Mouse (Mus musculus) gastrocnemius, postnatal 10 days (tissue): Measurements from ENCODE around the gene Rgr. TPM values are rescaled to one million over a fixed set of nuclear protein-coding genes. Genes with fewer than 3 reads are reported as not detected.
"Not testable (repeated sequence)": the region's sequence is repeated elsewhere in the genome, so short reads cannot be mapped to it uniquely, and the experiment has no call there.

ENCODE experiments used
- DNase-seq: peaks from one replicate; pipeline ENCODE4 v3.0.0; 2021; ENCODE audit warnings: mixed read lengths
- total RNA-seq, 2 experiments: library from RNA; stranded (reverse); gene quantifications; 2 replicates each; pipeline ENCODE4 v1.2.3; 2021

Rgr gene
- total RNA-seq, 2 experiments from 2014 or later: 0.59 to 0.86 TPM

DNA sequence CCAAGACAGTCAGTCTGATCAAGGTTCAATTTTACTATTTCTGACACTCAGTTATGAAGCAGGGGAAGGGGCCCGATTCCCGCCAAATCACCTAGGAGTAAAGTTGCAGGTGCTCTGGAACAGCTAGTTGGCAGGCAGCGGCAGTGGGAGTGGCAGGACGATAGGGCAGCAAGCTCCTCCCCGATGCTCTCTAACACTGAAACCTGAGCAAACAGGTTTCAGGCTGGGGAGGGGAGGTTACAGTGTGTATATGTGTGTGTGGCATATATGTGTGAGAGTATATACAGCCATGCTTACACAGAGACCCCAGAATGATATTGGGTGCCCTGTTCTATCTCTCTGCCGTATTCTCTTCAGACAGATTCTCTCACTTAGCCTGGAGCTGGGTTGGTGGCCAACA lies 48.0 kb downstream of the Rgr start:
- DNase-seq: not testable (repeated sequence)

DNA sequence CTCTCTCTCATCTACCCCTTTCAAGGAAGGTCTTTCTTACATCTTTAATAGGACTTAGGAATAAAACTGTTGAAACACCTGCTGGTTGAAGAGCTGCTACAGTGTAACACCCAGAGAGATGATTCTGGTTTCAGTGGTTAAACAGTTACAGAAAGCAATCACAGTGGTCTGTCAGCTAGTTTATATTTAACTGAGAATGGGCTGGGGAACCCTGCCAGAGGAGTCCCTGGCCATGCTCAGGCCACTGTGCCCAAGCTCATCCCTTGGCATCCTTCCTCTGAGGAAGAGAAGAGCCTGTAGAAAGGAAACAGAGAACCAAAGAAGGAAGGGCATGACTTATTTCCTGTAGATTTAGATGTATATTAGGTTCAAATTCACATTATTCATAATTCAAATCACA lies 59.0 kb downstream of the Rgr start:
- DNase-seq: no peak

DNA sequence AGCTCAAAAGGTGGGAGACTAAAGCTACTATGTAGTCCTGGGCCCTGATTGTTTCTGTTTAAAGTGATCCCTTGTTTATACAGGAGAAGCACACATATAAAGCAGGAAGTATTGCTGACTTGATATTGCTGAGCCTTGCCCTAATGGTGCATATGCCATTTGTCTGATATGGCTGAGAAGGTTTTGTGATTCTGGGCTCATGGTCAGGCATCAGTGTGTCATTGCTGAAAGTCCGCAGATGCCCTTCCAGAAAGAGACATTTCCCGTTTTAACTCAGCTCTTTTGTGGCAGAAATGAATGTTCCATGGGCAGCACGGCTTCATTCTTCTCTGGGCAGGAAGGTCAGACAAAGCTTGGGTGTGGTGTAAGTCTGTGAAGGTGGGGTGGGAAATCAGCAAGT lies 63.1 kb downstream of the Rgr start:
- DNase-seq: no peak

Other genes with a start within 250 kb of the Rgr start
- 10 to 100 TPM; 62.3 to 66.3 TPM for gene Ccser2, start 80.2 kb downstream of the Rgr start, total RNA-seq
- gene Lrit1, start 5.9 kb upstream of the Rgr start, total RNA-seq: not detected
- gene Lrit2, start 19.0 kb upstream of the Rgr start, total RNA-seq: not detected
- under 1 TPM; 0.05 to 0.07 TPM for gene Cdhr1, start 49.4 kb upstream of the Rgr start, total RNA-seq
- gene 2610528A11Rik, start 65.1 kb upstream of the Rgr start, total RNA-seq: 1 to 10 TPM in 1 of 2 experiments, under 1 TPM in 1; 0.85 to 1.1 TPM
- 100 to 1,000 TPM; 217 to 232 TPM for gene Ghitm, start 86.3 kb upstream of the Rgr start, total RNA-seq